In the genomic region with DNA sequence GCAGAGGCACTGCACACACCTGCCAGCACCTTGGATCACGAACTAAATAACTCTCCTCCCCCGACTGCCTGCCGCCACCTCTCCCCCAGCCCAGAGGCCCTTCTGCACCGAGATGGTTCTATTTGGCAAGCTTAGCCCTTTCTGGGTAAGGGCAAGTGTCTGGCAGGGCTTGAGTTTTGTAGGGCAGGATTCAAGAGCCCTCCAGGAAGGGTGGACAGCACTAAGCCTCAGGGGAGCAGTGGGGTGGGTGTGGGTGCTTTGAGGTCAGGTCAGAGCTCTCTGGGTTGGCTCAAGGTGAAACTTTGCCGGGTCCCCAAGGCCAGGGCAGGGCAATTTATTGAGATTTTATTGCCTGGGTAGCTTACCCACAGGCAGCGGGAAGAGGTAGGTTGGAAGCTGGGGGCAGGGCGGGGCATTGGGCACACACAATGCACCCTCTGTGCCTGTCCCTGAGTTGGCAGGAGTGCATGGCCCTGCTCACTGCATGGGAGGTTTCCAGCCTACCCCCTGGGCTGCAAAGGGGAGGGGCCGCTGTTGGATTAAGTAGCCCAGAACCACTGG, we compare ENCODE assay signal across 13 mouse cellular contexts. TPM values are rescaled to one million over a fixed set of nuclear protein-coding genes. Genes with fewer than 3 reads are reported as not detected.
DNase-seq lines count a peak whose midpoint lies in the region; ATAC-seq and TF ChIP-seq lines count a peak whose summit lies in the region.
"Had no signal": no experiment of that assay in that cellular context is flagged by ENCODE, and none has a peak within 500 bp of the region (broad histone marks: within the 10 kb centered on the region; RNA-seq: fewer than 3 reads in every experiment).

No protein-coding gene starts in this region.

- peak overlapping the region; percentile 2; the same call in 1 of the 2 replicates for H3K9ac ChIP-seq in intestine, embryonic 16.5 days (ENCODE audit: low read depth, low read length)
- no peak overlapping the region for H3K9ac ChIP-seq in liver, embryonic 11.5 days (ENCODE audit: low read depth, low read length)
- H3K9ac ChIP-seq: forebrain, postnatal 0 days; hindbrain, embryonic 14.5 days had no signal

- TF ChIP-seq CTCF in C2C12 (IDR thresholded peaks at IDR 0.05; ENCODE audit: control insufficient read depth, insufficient read depth, insufficient read length): no peak
- TF ChIP-seq CTCF in lung, adult 2 months (IDR thresholded peaks at IDR 0.05; ENCODE audit: insufficient read depth, low read length): no peak

- 25% methylated on average over 8 of the region's 8 CpGs for whole genome bisulfite sequencing in intestine, embryonic 16.5 days
- 32% methylated on average over 8 of the region's 8 CpGs for WGBS in lung, adult 2 months
- 36% methylated on average over 8 of the region's 8 CpGs for WGBS in liver, embryonic 11.5 days
- 46% methylated on average over 8 of the region's 8 CpGs for WGBS in heart, embryonic 10.5 days

- no peak for TF ChIP-seq POLR2A in lung, adult 2 months (IDR thresholded peaks at IDR 0.05; ENCODE audit: borderline replicate concordance, extremely low read depth, low read depth, low read length)

- peaks cover 3% of the 10 kb centered on the region for H3K79me3 ChIP-seq in C2C12 (ENCODE audit: low read depth)

- no peak overlapping the region for H3K4me2 ChIP-seq in intestine, embryonic 16.5 days (ENCODE audit: low read depth, low read length)
- no peak overlapping the region for H3K4me2 ChIP-seq in liver, embryonic 11.5 days
- H3K4me2 ChIP-seq: hindbrain, embryonic 14.5 days had no signal

- peak overlapping the region; percentile 79; the same call in 1 of the 2 replicates for H3K27ac ChIP-seq in intestine, embryonic 16.5 days (ENCODE audit: low read length)
- H3K27ac ChIP-seq in liver, embryonic 11.5 days (ENCODE audit: low read depth, low read length): no peak overlapping the region
- H3K27ac ChIP-seq in heart, embryonic 10.5 days: no peak overlapping the region
- H3K27ac ChIP-seq: hindbrain, embryonic 14.5 days had no signal

- H3K9me3 ChIP-seq in intestine, embryonic 16.5 days (ENCODE audit: control insufficient read depth, low read length): no peaks in the 10 kb centered on the region
- no peaks in the 10 kb centered on the region for H3K9me3 ChIP-seq in liver, embryonic 11.5 days (ENCODE audit: control insufficient read depth, low read length)
- H3K9me3 ChIP-seq in heart, embryonic 10.5 days: no peaks in the 10 kb centered on the region

- no peaks in the 10 kb centered on the region for H3K36me3 ChIP-seq in C2C12 (ENCODE audit: control insufficient read depth, insufficient read depth)
- no peaks in the 10 kb centered on the region for H3K36me3 ChIP-seq in intestine, embryonic 16.5 days (ENCODE audit: control insufficient read depth, insufficient read depth, low read length)
- no peaks in the 10 kb centered on the region for H3K36me3 ChIP-seq in liver, embryonic 11.5 days (ENCODE audit: control insufficient read depth, insufficient read depth, low read length)
- no peaks in the 10 kb centered on the region for H3K36me3 ChIP-seq in heart, embryonic 10.5 days

- ATAC-seq in intestine, embryonic 16.5 days: peak; percentile 31
- ATAC-seq in liver, embryonic 11.5 days (replicated peaks; ENCODE audit: low FRiP score): no peak
- ATAC-seq: forebrain, postnatal 0 days had no signal

- DNase-seq in kidney, adult 18-20 months: peak; percentile 55
- no peak for DNase-seq in kidney, postnatal 14 days
- DNase-seq in lung, adult 2 months: peak; percentile 47
- DNase-seq in spleen, adult 18-20 months: no peak
- no peak for DNase-seq in liver, embryonic 11.5 days (ENCODE audit: low spot score)
- DNase-seq in heart, embryonic 10.5 days (ENCODE audit: low spot score): no peak
- DNase-seq: embryo, embryonic 11 days; forebrain, postnatal 0 days had no signal

- H3K27me3 ChIP-seq in C2C12 (ENCODE audit: control insufficient read depth, insufficient read depth, insufficient read length): peaks cover 43% of the 10 kb centered on the region
- H3K27me3 ChIP-seq in intestine, embryonic 16.5 days (replicated peaks; ENCODE audit: control insufficient read depth, insufficient read depth, low read length): peaks cover 23% of the 10 kb centered on the region
- peaks cover 66% of the 10 kb centered on the region for H3K27me3 ChIP-seq in liver, embryonic 11.5 days (replicated peaks; ENCODE audit: control insufficient read depth, insufficient read depth, low read length)
- peaks cover 69% of the 10 kb centered on the region for H3K27me3 ChIP-seq in heart, embryonic 10.5 days (ENCODE audit: insufficient read depth, poor library complexity, severe bottlenecking)

- H3K4me3 ChIP-seq in C2C12 (ENCODE audit: insufficient read depth, poor library complexity, severe bottlenecking): no peak overlapping the region
- no peak overlapping the region for H3K4me3 ChIP-seq in intestine, embryonic 16.5 days (ENCODE audit: low read length)
- no peak overlapping the region for H3K4me3 ChIP-seq in lung, adult 2 months (replicated peaks; ENCODE audit: extremely low read depth, low read depth, low read length)
- H3K4me3 ChIP-seq in liver, embryonic 11.5 days (ENCODE audit: low read depth, low read length): no peak overlapping the region
- no peak overlapping the region for H3K4me3 ChIP-seq in heart, embryonic 10.5 days

- H3K4me1 ChIP-seq in intestine, embryonic 16.5 days (ENCODE audit: control insufficient read depth, insufficient read depth, low read length): peaks cover 41% of the 10 kb centered on the region
- peaks cover 9% of the 10 kb centered on the region; the same call in 1 of the 2 replicates for H3K4me1 ChIP-seq in lung, adult 2 months (ENCODE audit: control insufficient read depth, insufficient read depth, low read length)
- H3K4me1 ChIP-seq in liver, embryonic 11.5 days (replicated peaks; ENCODE audit: control insufficient read depth, insufficient read depth, low read length): peaks cover 15% of the 10 kb centered on the region
- H3K4me1 ChIP-seq in heart, embryonic 10.5 days: peaks cover 41% of the 10 kb centered on the region

- H3ac ChIP-seq in C2C12 (ENCODE audit: control insufficient read depth, insufficient read length, low read depth): peak overlapping the region; percentile 9

- peaks cover 5% of the 10 kb centered on the region for H3K79me2 ChIP-seq in C2C12 (ENCODE audit: control insufficient read depth, insufficient read depth)

TF ChIP-seq in C2C12, 6 proteins besides CTCF, POLR2A, EP300 and RAD21:
- TF ChIP-seq MAX (IDR thresholded peaks at IDR 0.05) (no peak), CEBPB (IDR thresholded peaks at IDR 0.05; ENCODE audit: low read depth) (no peak), FOSL1 (IDR thresholded peaks at IDR 0.05; ENCODE audit: insufficient read depth, low read length, poor library complexity, severe bottlenecking) (no peak)

RNA-seq across cellular contexts. Expression of a gene that starts 4.4 kb away (rescaled TPM):
- 28.3 TPM for polyA plus RNA-seq in C2C12 (2012; fragmentation: generic; extraction: Trizol)
- polyA plus RNA-seq in intestine, embryonic 16.5 days (2015; fragmentation: Nextera tagmentation; extraction: Ambion mirVana): 44.8 and 44.9 TPM in 2 replicates
- polyA plus RNA-seq in lung, adult 2 months (2012; rRNA removed): 131 and 143 TPM in 2 replicates
- 25.3 and 28.9 TPM in 2 replicates for polyA plus RNA-seq in liver, embryonic 11.5 days (2014; fragmentation: Nextera tagmentation; extraction: Ambion mirVana)
- 51.0 and 53.0 TPM in 2 replicates for polyA plus RNA-seq in heart, embryonic 10.5 days (2016; fragmentation: Nextera tagmentation; extraction: Ambion mirVana)

RNA-seq across cellular contexts. Expression of a gene that starts 5.5 kb away (rescaled TPM):
- polyA plus RNA-seq in C2C12 (2012; fragmentation: generic; extraction: Trizol): 0.28 TPM
- polyA plus RNA-seq in intestine, embryonic 16.5 days (2015; fragmentation: Nextera tagmentation; extraction: Ambion mirVana): 91.7 and 92.3 TPM in 2 replicates
- 20.0 and 22.1 TPM in 2 replicates for polyA plus RNA-seq in lung, adult 2 months (2012; rRNA removed)
- 0.38 TPM in 1 of 2 replicates, not detected in the other for polyA plus RNA-seq in liver, embryonic 11.5 days (2014; fragmentation: Nextera tagmentation; extraction: Ambion mirVana)
- 8.1 and 20.1 TPM in 2 replicates for polyA plus RNA-seq in heart, embryonic 10.5 days (2016; fragmentation: Nextera tagmentation; extraction: Ambion mirVana)

RNA-seq across cellular contexts. Expression of a gene that starts 24.3 kb away (rescaled TPM):
- not detected for polyA plus RNA-seq in C2C12 (2012; fragmentation: generic; extraction: Trizol)
- polyA plus RNA-seq in intestine, embryonic 16.5 days (2015; fragmentation: Nextera tagmentation; extraction: Ambion mirVana): 0.05 TPM in 1 of 2 replicates, not detected in the other
- not detected in 2 replicates for polyA plus RNA-seq in lung, adult 2 months (2012; rRNA removed)
- 0.10 and 0.18 TPM in 2 replicates for polyA plus RNA-seq in liver, embryonic 11.5 days (2014; fragmentation: Nextera tagmentation; extraction: Ambion mirVana)
- polyA plus RNA-seq in heart, embryonic 10.5 days (2016; fragmentation: Nextera tagmentation; extraction: Ambion mirVana): not detected in 2 replicates
- polyA plus RNA-seq: liver, embryonic 16.5 days; stomach, embryonic 14.5 days had no signal

RNA-seq across cellular contexts. Expression of a gene that starts 29.9 kb away (rescaled TPM):
- 0.13 TPM for polyA plus RNA-seq in C2C12 (2012; fragmentation: generic; extraction: Trizol)
- 0.28 TPM in 1 of 2 replicates, not detected in the other for polyA plus RNA-seq in intestine, embryonic 16.5 days (2015; fragmentation: Nextera tagmentation; extraction: Ambion mirVana)
- 73.7 and 136 TPM in 2 replicates for polyA plus RNA-seq in lung, adult 2 months (2012; rRNA removed)
- polyA plus RNA-seq in liver, embryonic 11.5 days (2014; fragmentation: Nextera tagmentation; extraction: Ambion mirVana): 0.65 and 0.89 TPM in 2 replicates
- polyA plus RNA-seq in heart, embryonic 10.5 days (2016; fragmentation: Nextera tagmentation; extraction: Ambion mirVana): 86.0 and 159 TPM in 2 replicates
- polyA plus RNA-seq: forebrain, postnatal 0 days; hindbrain, embryonic 14.5 days had no signal

RNA-seq across cellular contexts. Expression of a gene that starts 32.5 kb away (rescaled TPM):
- polyA plus RNA-seq in C2C12 (2012; fragmentation: generic; extraction: Trizol): 0.04 TPM
- polyA plus RNA-seq in intestine, embryonic 16.5 days (2015; fragmentation: Nextera tagmentation; extraction: Ambion mirVana): 0.16 TPM in 1 of 2 replicates, not detected in the other
- polyA plus RNA-seq in lung, adult 2 months (2012; rRNA removed): 2.0 and 3.5 TPM in 2 replicates
- 0.53 and 0.88 TPM in 2 replicates for polyA plus RNA-seq in liver, embryonic 11.5 days (2014; fragmentation: Nextera tagmentation; extraction: Ambion mirVana)
- 5.0 and 5.1 TPM in 2 replicates for polyA plus RNA-seq in heart, embryonic 10.5 days (2016; fragmentation: Nextera tagmentation; extraction: Ambion mirVana)
- polyA plus RNA-seq: stomach, embryonic 14.5 days had no signal

Comparison
In these comparisons a context has a peak if more than half of its experiments do, and no peak if none do; other contexts are left out.
1. DNase-seq: peak in kidney, adult 18-20 months (single experiment) and lung, adult 2 months (single experiment); none in kidney, postnatal 14 days (single experiment), spleen, adult 18-20 months (0 of 2), liver, embryonic 11.5 days (single experiment) and heart, embryonic 10.5 days (single experiment).